17 mouse cellular contexts compared by ENCODE assay signal in genomic region chr2:78396924-78397323, GRCm38 (mm10).
"Had no signal": no experiment of that assay in that cellular context is flagged by ENCODE, and none has a peak within 500 bp of the region (broad histone marks: within the 10 kb centered on the region; RNA-seq: fewer than 3 reads in every experiment).

No protein-coding gene starts in this region.

- DNase-seq: gastrocnemius, adult 2 months; gastrocnemius, postnatal 10 days; gastrocnemius, postnatal 25 days; heart, adult 11 months; heart, adult 2 months; heart, postnatal 14 days; heart, postnatal 4 days; kidney, adult 18-20 months; kidney, adult 8-10 months; kidney, postnatal 10 days; kidney, postnatal 36 days; liver; liver, embryonic 13.5 days had no signal

- ATAC-seq: hindbrain, embryonic 16.5 days; inflammation-experienced regulatory T-cells, adult 6 months; intestine, embryonic 15.5 days; intestine, postnatal 0 days had no signal
